Mouse (Mus musculus): ENCODE measurements around the gene 1700020L24Rik. TPM values are rescaled to one million over a fixed set of nuclear protein-coding genes. Genes with fewer than 3 reads are reported as not detected.

The 1700020L24Rik gene
- polyA plus RNA-seq, 1 experiment from 2014 or later = 0.22 TPM

DNA sequence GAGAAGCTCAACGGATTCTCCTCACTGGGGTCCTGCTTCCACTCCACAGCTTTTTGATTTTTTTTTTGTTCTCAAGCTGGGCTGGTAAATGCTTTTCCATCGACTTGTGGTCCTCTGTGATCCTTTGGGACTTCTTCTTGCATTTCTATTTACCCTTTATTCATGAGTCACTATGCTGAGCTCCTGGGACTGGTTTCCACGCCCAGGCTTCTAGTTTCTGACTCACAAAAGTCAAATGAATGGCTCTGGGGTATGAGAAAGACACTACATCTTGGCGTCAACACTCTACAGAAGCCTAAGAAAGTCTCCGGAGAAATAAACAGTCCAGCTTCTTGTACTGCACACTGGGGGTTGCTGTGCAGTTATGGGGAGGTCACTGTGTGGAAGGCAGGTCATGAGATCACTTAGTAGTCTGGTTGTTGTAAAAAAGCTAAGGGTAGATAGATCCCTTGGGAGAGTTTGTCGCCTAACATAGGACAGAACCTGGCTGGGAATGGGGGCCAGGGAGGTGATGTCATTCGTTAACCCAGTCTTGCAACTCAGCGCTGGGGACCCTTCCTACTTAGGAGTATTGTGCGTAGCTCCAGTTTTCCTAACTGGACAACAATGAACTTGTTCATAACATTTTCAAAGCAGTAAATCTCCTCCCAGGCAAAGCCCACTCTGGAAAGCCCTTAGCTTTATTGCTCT is 20.6 kb downstream of the 1700020L24Rik start:
- Histone ChIP-seq H3K4me3 (no peak overlapping the region), H3K4me2 (replicated peaks) (no peak overlapping the region), H3K9me3 (no peaks in the 10 kb centered on the region), H3K27ac (replicated peaks) (no peak overlapping the region), H3K9ac (replicated peaks) (no peak overlapping the region), H3K27me3 (peaks cover 9% of the 10 kb centered on the region), H3K36me3 (no peaks in the 10 kb centered on the region), H3K4me1 (peaks cover 7% of the 10 kb centered on the region)
- ATAC-seq (replicated peaks) = no peak
- 46% methylated on average over 9 of the region's 9 CpGs for WGBS

DNA sequence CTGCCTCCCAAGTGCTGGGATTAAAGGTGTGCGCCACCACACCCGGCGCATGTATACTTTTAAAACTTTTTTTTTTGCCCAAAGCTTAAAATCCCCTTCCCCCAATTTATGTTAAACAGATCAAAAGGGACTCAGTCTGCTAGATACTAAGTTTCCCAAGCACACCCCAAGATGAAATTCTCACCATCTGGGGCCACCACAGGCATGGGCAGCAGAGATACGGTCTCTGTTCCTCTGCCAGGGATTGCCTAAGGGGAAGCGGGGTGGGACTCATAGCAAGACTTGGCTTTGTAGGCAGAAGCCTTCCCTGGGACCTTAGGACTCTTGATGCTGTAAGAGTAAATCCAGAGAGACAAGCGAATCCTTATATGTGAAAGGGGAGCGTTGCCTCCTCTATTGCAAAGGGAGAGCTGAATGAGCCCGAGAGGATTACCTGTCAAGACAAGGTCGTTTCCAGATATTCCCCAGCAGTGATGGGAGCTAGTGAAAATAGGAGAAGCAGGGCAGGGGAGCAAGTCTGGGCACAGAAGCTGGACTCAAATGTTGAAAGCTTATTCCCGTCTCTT is 24.1 kb downstream of the 1700020L24Rik start:
- Histone ChIP-seq H3K9ac (replicated peaks) (no peak overlapping the region), H3K27ac (replicated peaks) (no peak overlapping the region), H3K36me3 (no peaks in the 10 kb centered on the region), H3K27me3 (peaks cover 19% of the 10 kb centered on the region), H3K4me2 (replicated peaks) (no peak overlapping the region), H3K4me1 (peaks cover 16% of the 10 kb centered on the region), H3K4me3 (no peak overlapping the region), H3K9me3 (no peaks in the 10 kb centered on the region)
- no peak for ATAC-seq (replicated peaks)
- WGBS = 65% methylated on average over 10 of the region's 10 CpGs

DNA sequence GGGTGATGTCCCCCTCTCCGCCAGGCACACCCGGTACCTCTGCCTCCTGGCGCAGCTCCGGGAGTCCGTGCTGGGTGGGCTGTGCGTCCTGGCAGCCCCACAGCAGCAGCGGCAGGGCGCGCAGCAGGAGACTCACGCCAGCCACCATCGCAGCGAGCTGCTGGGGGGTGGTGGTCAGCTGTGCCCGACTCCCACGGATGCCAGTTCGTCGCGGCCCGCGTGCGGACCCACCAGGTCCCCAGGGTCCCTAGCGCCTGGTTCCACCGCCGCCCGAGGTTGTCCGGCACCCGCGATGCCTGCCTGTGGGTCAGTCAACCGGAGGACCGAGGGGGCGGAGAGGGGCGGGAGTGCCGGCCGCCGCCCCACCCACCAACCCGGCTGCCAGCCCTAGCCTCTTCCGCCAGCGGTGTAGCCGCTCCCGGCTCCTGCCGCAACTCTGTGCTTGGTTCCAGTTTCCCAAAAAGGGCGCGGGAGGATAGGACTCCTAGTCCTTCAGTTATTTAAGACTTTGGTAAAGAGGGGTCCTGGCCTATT is 25.3 kb downstream of the 1700020L24Rik start, which contains the start of gene Mmp28:
TSS of gene Mmp28 (minus strand) at position 361 of the 534 bp plus-strand sequence.
- under 1% methylated on average over 33 of the region's 42 CpGs for WGBS
- Histone ChIP-seq H3K9ac (replicated peaks) (peak within 1 kb of the TSS; percentile 48), H3K27ac (replicated peaks) (no peak within 1 kb of the TSS), H3K27me3 (peaks cover 19% of the 10 kb centered on the region), H3K4me2 (replicated peaks) (peak within 1 kb of the TSS; percentile 83), H3K4me1 (peaks cover 26% of the 10 kb centered on the region), H3K36me3 (no peaks in the 10 kb centered on the region), H3K4me3 (peak within 1 kb of the TSS; percentile 45), H3K9me3 (no peaks in the 10 kb centered on the region)
- no peak for ATAC-seq (replicated peaks)

DNA sequence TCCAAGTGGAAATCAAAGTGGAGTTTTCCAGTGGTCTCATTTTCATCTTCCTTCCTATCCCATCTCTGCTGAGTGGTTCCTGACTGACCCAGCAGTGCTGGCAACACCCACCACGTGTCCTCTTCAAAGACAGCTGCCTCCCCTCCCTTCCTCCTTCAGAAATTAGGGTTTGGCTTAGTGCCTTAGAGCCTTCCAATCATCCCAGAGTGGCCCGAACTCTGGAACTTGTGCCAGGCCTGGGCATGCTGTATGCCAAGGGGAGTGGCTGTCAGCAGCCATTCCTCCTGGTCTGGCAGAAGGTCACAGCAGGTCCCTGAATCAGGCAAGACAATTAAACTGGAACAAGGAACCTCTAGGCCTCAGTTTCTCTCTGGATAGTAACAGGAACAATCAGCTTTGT is 28.5 kb downstream of the 1700020L24Rik start:
- no peaks in the 10 kb centered on the region for H3K36me3 ChIP-seq
- no peak overlapping the region for H3K9ac ChIP-seq (replicated peaks)
- peaks cover 26% of the 10 kb centered on the region for H3K4me1 ChIP-seq
- no peak overlapping the region for H3K4me3 ChIP-seq
- ATAC-seq (replicated peaks) = no peak
- H3K9me3 ChIP-seq = no peaks in the 10 kb centered on the region
- H3K27me3 ChIP-seq = peaks cover 19% of the 10 kb centered on the region
- no peak overlapping the region for H3K4me2 ChIP-seq (replicated peaks)
- no peak overlapping the region for H3K27ac ChIP-seq (replicated peaks)
- WGBS = 22% methylated on average over 2 of the region's 2 CpGs

DNA sequence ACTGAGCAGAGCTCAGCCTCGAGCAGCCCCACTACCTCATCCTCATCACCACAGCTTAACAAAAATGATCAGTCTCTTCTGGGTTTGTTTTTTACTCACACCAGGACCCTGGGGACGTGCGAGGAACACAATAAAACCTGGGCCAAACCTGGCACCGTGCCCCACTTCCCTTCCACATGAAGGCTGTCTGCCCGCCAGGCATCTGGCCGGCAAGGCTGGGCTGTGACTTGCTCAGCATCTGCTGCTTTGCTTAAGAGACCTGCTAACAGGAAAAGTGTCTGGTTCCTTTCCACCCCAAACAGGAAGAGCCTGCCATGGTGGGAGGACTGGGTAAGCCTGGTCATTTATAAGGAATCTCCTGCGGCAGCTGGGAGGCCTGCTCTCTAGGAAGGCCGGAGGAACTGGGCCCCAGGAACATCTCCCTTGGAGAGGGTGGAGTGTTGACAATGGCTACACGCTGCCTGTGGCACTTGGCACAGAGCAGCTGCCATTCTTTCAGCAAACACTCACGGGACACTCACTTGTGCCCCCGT is 29.7 kb downstream of the 1700020L24Rik start:
- peaks cover 10% of the 10 kb centered on the region; the same call in 1 of the 2 replicates for H3K27me3 ChIP-seq
- peak overlapping the region; percentile 60 for H3K27ac ChIP-seq (replicated peaks)
- H3K9me3 ChIP-seq = no peaks in the 10 kb centered on the region
- H3K4me2 ChIP-seq (replicated peaks) = no peak overlapping the region
- ATAC-seq (replicated peaks) = peak; percentile 51
- WGBS = 34% methylated on average over 11 of the region's 11 CpGs
- H3K9ac ChIP-seq (replicated peaks) = no peak overlapping the region
- no peaks in the 10 kb centered on the region for H3K36me3 ChIP-seq
- H3K4me3 ChIP-seq = no peak overlapping the region
- peaks cover 30% of the 10 kb centered on the region for H3K4me1 ChIP-seq

DNA sequence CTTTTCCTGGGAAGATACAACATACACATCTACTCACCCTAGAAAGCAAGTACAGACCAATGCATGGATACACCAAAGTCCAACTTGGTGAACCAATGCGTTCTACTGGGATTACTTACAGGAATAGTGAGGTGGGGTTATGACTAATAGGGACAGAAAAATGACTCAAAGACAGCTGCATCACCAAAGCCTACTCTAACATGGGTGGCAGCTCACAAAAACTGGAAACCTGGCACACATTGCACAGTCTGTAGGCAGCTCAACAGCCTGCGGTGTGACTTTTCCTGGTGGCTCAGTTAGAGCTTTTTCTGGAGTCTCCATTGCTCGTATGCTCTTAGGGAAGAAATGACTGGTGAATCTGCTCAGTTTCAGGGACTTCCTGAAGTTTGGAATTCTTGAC is 31.3 kb downstream of the 1700020L24Rik start:
- Histone ChIP-seq H3K27me3 (peaks cover 5% of the 10 kb centered on the region; the same call in 1 of the 2 replicates), H3K27ac (replicated peaks) (no peak overlapping the region), H3K4me3 (no peak overlapping the region), H3K4me1 (peaks cover 24% of the 10 kb centered on the region), H3K4me2 (replicated peaks) (no peak overlapping the region), H3K36me3 (no peaks in the 10 kb centered on the region), H3K9me3 (no peaks in the 10 kb centered on the region), H3K9ac (replicated peaks) (no peak overlapping the region)
- WGBS = 92% methylated on average over 3 of the region's 3 CpGs
- ATAC-seq (replicated peaks) = no peak

DNA sequence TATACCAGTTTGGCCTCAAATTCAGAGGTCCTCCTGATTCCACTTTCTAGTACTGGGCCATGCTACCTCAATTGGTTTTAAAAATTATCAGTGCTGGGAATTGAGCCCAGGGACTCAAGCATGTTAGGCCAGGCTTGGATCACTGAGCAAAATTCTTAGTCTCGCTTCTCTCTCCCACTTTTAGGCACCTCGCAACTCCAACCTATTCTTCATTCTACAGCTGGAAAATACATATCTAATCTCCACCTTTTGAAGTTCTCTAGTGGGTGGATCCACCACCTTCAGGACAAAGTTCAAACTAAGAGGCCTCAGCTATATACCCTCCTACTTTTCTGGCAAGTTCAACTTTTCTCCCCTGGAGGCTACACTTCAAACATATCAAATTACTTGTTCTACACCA is 34.3 kb downstream of the 1700020L24Rik start:
- Histone ChIP-seq H3K4me3 (0 out of 2 replicates have a peak overlapping the region, but pooled peaks have one; percentile 84), H3K4me1 (peaks cover 36% of the 10 kb centered on the region), H3K9me3 (no peaks in the 10 kb centered on the region), H3K27me3 (no peaks in the 10 kb centered on the region), H3K36me3 (peaks cover 3% of the 10 kb centered on the region; the same call in 1 of the 2 replicates), H3K4me2 (replicated peaks) (peak overlapping the region; percentile 67), H3K9ac (replicated peaks) (no peak overlapping the region; the same call in 1 of the 2 replicates), H3K27ac (replicated peaks) (no peak overlapping the region)
- 93% methylated on average over 2 of the region's 2 CpGs for WGBS
- ATAC-seq (replicated peaks) = no peak

DNA sequence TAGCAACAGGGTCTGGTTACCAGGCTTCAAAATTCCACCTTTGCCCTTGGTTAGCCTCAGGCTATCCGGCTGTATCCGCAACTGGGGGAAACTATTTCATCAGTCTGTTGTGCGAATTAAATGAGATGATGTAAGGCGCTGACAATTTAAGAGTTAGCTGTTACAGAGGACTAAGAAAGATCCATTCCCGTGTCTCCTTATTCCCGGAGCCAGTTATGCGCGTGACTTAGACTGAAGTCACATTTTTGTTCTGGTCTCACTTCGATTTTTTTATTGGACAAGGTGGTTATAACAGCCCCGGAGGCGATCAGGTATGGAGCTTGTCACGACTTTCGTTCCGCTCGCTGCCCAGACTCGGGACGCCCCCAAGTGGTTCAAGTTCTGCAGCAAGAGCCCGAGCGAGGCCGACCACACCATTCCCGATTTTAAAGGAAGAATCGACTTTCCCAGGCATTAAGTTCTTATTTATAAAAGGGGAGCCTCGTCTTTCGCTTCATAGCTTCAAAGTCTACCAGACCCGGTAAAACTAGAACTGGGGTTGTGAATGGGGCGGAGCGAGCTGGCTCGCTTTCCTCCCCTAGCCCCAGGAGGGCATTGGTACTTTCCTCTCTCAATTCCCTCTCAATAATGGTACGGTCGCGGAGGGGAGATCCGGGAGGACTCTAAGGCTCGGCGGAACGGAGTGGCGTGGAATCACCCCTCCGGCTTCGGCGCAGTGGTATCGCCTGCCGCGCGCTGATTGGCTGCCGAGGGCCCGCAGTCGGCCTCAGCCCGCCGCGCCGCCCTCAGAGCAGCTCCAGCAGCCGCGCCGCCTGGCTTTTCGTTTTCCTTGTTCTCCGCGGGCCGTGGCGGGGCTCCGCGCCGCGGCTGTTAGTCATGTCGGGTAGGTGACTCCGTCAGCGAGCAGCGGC is 35.1 kb downstream of the 1700020L24Rik start, which contains the start of gene Taf15:
TSS of gene Taf15 (plus strand) at position 763 of the 911 bp plus-strand sequence.
- Histone ChIP-seq H3K4me2 (replicated peaks) (peak within 1 kb of the TSS; percentile 67), H3K9ac (replicated peaks) (peak within 1 kb of the TSS; percentile 80), H3K27ac (replicated peaks) (peak within 1 kb of the TSS; percentile 97), H3K9me3 (no peaks in the 10 kb centered on the region), H3K36me3 (peaks cover 7% of the 10 kb centered on the region; the same call in 1 of the 2 replicates), H3K4me3 (peak within 1 kb of the TSS; percentile 84), H3K27me3 (no peaks in the 10 kb centered on the region), H3K4me1 (peaks cover 29% of the 10 kb centered on the region)
- ATAC-seq (replicated peaks) = peak; percentile 99
- WGBS = under 1% methylated on average over 66 of the region's 66 CpGs

DNA sequence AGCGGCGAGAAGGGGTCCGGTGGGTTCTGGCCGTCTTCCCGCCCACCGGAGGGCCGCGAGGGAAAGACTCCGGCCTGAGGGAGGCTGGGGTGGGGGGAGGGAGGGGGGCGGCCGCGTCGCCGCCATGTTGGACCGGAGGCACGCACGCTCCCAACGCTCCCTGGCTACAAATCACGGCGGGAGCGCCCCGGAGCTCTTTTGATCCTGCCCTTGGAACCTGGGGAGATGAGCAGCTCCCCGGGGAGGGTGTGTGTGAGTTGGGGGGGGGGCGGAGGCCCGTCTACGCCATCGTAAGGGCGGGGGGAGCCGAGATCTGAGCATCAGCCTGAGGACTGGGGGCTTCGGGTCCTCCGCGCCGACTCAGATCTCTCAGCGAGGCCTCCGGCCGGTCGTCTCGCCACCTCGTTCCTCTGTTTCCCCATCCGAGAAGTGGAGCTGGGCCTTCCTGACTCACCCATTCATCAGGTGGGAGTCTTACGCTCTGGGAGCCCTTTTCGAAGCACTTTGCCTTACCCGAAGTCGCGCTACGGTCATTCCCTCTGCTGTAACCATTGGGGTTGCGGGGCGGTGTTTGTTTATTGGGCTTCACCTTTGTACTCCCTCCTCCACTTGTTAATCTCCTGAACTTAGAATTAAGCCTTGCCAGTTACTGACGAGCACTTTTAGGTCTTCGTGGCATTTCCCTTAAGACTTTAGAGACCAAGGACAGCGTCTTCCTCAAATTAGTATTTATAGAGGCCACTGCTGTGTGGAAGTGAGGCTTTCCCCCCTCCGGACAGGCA is 35.9 kb downstream of the 1700020L24Rik start:
- peak; percentile 86 for ATAC-seq (replicated peaks)
- Histone ChIP-seq H3K27ac (replicated peaks) (peak overlapping the region; percentile 97), H3K4me1 (peaks cover 29% of the 10 kb centered on the region), H3K36me3 (peaks cover 9% of the 10 kb centered on the region; the same call in 1 of the 2 replicates), H3K4me2 (replicated peaks) (peak overlapping the region; percentile 59), H3K9ac (replicated peaks) (peak overlapping the region; percentile 80), H3K9me3 (no peaks in the 10 kb centered on the region), H3K4me3 (peak overlapping the region; percentile 84), H3K27me3 (no peaks in the 10 kb centered on the region)
- under 1% methylated on average over 46 of the region's 52 CpGs for WGBS

Data from forebrain, embryonic 15.5 days (tissue).